18 mouse cellular contexts compared by ENCODE assay signal in the genomic region with DNA sequence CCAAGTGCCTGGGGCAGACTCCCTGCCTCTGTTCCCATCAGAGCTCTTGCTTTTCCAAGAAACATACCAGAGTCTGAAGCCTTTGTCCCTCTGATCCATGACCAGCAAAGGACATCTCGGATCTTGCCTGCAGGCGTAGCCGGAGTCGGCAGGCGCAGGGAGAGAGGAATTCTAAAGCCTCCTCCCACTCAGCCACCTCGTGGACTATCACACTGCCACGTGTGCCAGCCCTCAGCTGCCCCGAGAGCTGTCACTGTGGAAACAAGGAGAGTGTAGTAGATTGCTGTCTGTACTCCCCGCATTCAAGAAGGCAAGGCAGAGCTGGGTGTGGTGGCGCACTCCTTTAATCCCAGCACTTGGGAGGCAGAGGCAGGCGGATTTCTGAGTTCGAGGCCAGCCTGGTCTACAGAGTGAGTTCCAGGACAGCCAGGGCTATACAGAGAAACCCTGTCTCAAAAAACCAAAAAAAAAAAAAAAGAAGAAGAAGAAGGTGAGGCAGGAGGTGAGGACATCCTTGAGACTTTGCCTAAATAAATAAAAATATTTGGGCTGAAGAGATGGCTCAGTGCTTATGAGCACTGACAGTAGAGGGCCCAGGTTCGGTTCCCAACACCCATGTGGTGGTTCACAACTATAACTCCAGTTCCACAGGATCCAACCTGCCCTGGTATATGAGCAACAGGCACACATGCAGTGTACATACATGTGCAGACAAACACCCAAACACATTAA. TPM values are rescaled to one million over a fixed set of nuclear protein-coding genes. Genes with fewer than 3 reads are reported as not detected.
DNase-seq lines count a peak whose midpoint lies in the region; ATAC-seq lines count a peak whose summit lies in the region.
"Had no signal": no experiment of that assay in that cellular context is flagged by ENCODE, and none has a peak within 500 bp of the region (broad histone marks: within the 10 kb centered on the region; RNA-seq: fewer than 3 reads in every experiment).

No protein-coding gene starts in this region.

- H3K9ac ChIP-seq in hindbrain, embryonic 14.5 days = no peak overlapping the region
- no peak overlapping the region for H3K9ac ChIP-seq in midbrain, embryonic 12.5 days (replicated peaks)
- H3K9ac ChIP-seq in midbrain, embryonic 16.5 days (ENCODE audit: low read depth, low read length) = no peak overlapping the region
- H3K9ac ChIP-seq: embryonic facial prominence, embryonic 15.5 days; limb, embryonic 13.5 days; liver, embryonic 14.5 days had no signal

- H3K4me1 ChIP-seq in hindbrain, embryonic 10.5 days (replicated peaks) = peaks cover 86% of the 10 kb centered on the region
- peaks cover 27% of the 10 kb centered on the region for H3K4me1 ChIP-seq in hindbrain, embryonic 14.5 days (replicated peaks; ENCODE audit: control insufficient read depth, insufficient read depth, low read length)
- peaks cover 37% of the 10 kb centered on the region for H3K4me1 ChIP-seq in midbrain, embryonic 12.5 days
- peaks cover 20% of the 10 kb centered on the region for H3K4me1 ChIP-seq in midbrain, embryonic 16.5 days (ENCODE audit: control insufficient read depth, insufficient read depth, low read length)

- 74% methylated on average over 13 of the region's 13 CpGs for whole genome bisulfite sequencing in hindbrain, embryonic 10.5 days
- 57% methylated on average over 12 of the region's 13 CpGs for WGBS in hindbrain, embryonic 14.5 days
- 81% methylated on average over 13 of the region's 13 CpGs for WGBS in midbrain, embryonic 12.5 days
- 67% methylated on average over 13 of the region's 13 CpGs for WGBS in midbrain, embryonic 16.5 days

- H3K36me3 ChIP-seq in hindbrain, embryonic 10.5 days = no peaks in the 10 kb centered on the region
- H3K36me3 ChIP-seq in hindbrain, embryonic 14.5 days (replicated peaks; ENCODE audit: control insufficient read depth, insufficient read depth) = no peaks in the 10 kb centered on the region
- H3K36me3 ChIP-seq in midbrain, embryonic 12.5 days = no peaks in the 10 kb centered on the region
- H3K36me3 ChIP-seq in midbrain, embryonic 16.5 days (ENCODE audit: control insufficient read depth, insufficient read depth, low read length) = no peaks in the 10 kb centered on the region
- H3K36me3 ChIP-seq: embryonic facial prominence, embryonic 15.5 days; limb, embryonic 13.5 days had no signal

- no peaks in the 10 kb centered on the region for H3K9me3 ChIP-seq in hindbrain, embryonic 10.5 days
- no peaks in the 10 kb centered on the region for H3K9me3 ChIP-seq in hindbrain, embryonic 14.5 days (ENCODE audit: control insufficient read depth, low read length)
- peaks cover 3% of the 10 kb centered on the region; the same call in 1 of the 2 replicates for H3K9me3 ChIP-seq in midbrain, embryonic 12.5 days
- no peaks in the 10 kb centered on the region for H3K9me3 ChIP-seq in midbrain, embryonic 16.5 days (replicated peaks; ENCODE audit: control insufficient read depth, low read length, poor library complexity, severe bottlenecking)
- H3K9me3 ChIP-seq: embryonic facial prominence, embryonic 15.5 days; limb, embryonic 13.5 days had no signal

- no peaks in the 10 kb centered on the region for H3K27me3 ChIP-seq in hindbrain, embryonic 10.5 days (ENCODE audit: insufficient read depth, poor library complexity, severe bottlenecking)
- H3K27me3 ChIP-seq in hindbrain, embryonic 14.5 days (ENCODE audit: control insufficient read depth, insufficient read depth, low read length) = no peaks in the 10 kb centered on the region
- H3K27me3 ChIP-seq in midbrain, embryonic 12.5 days = 0 out of 2 replicates have a peak, but pooled peaks cover 5% of the 10 kb centered on the region
- no peaks in the 10 kb centered on the region for H3K27me3 ChIP-seq in midbrain, embryonic 16.5 days (ENCODE audit: control insufficient read depth, insufficient read depth, low read depth, low read length)
- H3K27me3 ChIP-seq: embryonic facial prominence, embryonic 15.5 days; limb, embryonic 13.5 days had no signal

- no peak overlapping the region for H3K4me2 ChIP-seq in hindbrain, embryonic 14.5 days (replicated peaks)
- H3K4me2 ChIP-seq in midbrain, embryonic 12.5 days (replicated peaks) = no peak overlapping the region
- H3K4me2 ChIP-seq in midbrain, embryonic 16.5 days (ENCODE audit: low read length) = no peak overlapping the region
- H3K4me2 ChIP-seq: embryonic facial prominence, embryonic 15.5 days; limb, embryonic 13.5 days had no signal

- no peak for DNase-seq in hindbrain, embryonic 10.5 days (ENCODE audit: low spot score)
- no peak for DNase-seq in hindbrain, embryonic 14.5 days (ENCODE audit: low spot score)
- DNase-seq in brain, adult 2 months (ENCODE audit: low read depth, low spot score) = peak; percentile 36
- no peak for DNase-seq in spleen, postnatal 36 days (ENCODE audit: low spot score in 2 of 2)
- DNase-seq in urinary bladder, adult 2 months (ENCODE audit: low spot score) = no peak
- DNase-seq: adrenal gland, postnatal 14 days; cerebellum, adult 9-10 months; gastrocnemius, postnatal 10 days; heart, adult 18-20 months; thymus, postnatal 25 days had no signal

- no peak overlapping the region for H3K4me3 ChIP-seq in hindbrain, embryonic 10.5 days
- no peak overlapping the region for H3K4me3 ChIP-seq in hindbrain, embryonic 14.5 days (replicated peaks; ENCODE audit: low read length)
- no peak overlapping the region for H3K4me3 ChIP-seq in midbrain, embryonic 12.5 days
- H3K4me3 ChIP-seq in midbrain, embryonic 16.5 days (ENCODE audit: low read depth, low read length) = no peak overlapping the region
- H3K4me3 ChIP-seq: embryonic facial prominence, embryonic 15.5 days; layer of hippocampus, adult 2 months; left cerebral cortex, adult 2 months; limb, embryonic 13.5 days had no signal

- no peak for ATAC-seq in hindbrain, embryonic 14.5 days (ENCODE audit: low FRiP score)
- ATAC-seq in midbrain, embryonic 12.5 days (ENCODE audit: low FRiP score, low read depth) = no peak
- no peak for ATAC-seq in midbrain, embryonic 16.5 days
- ATAC-seq: hindbrain, embryonic 16.5 days had no signal

- H3K27ac ChIP-seq in hindbrain, embryonic 10.5 days = peak overlapping the region; percentile 66
- H3K27ac ChIP-seq in hindbrain, embryonic 14.5 days = no peak overlapping the region
- H3K27ac ChIP-seq in midbrain, embryonic 12.5 days (replicated peaks) = 0 out of 2 replicates have a peak overlapping the region, but pooled peaks have one; percentile 35
- no peak overlapping the region for H3K27ac ChIP-seq in midbrain, embryonic 16.5 days (ENCODE audit: low read length)
- H3K27ac ChIP-seq: layer of hippocampus, adult 2 months; left cerebral cortex, adult 2 months; liver, embryonic 14.5 days had no signal

RNA-seq across cellular contexts. Expression of gene Ssbp3, which starts 52.0 kb away (rescaled TPM):
- 140 and 180 TPM in 2 replicates for polyA plus RNA-seq in hindbrain, embryonic 10.5 days (2016; fragmentation: Nextera tagmentation; extraction: Ambion mirVana)
- 93.0 and 100 TPM in 2 replicates for polyA plus RNA-seq in hindbrain, embryonic 14.5 days (2014; fragmentation: Nextera tagmentation; extraction: Ambion mirVana)
- polyA plus RNA-seq in midbrain, embryonic 12.5 days (2016; fragmentation: Nextera tagmentation; extraction: Ambion mirVana) = 277 and 309 TPM in 2 replicates
- 129 and 164 TPM in 2 replicates for polyA plus RNA-seq in midbrain, embryonic 16.5 days (2015; fragmentation: Nextera tagmentation; extraction: Ambion mirVana)
- 59.0 and 71.8 TPM in 2 replicates for polyA plus RNA-seq in urinary bladder, adult 2 months (2012; rRNA removed)

RNA-seq across cellular contexts. Expression of gene Acot11, which starts 53.7 kb away (rescaled TPM):
- polyA plus RNA-seq in hindbrain, embryonic 10.5 days (2016; fragmentation: Nextera tagmentation; extraction: Ambion mirVana) = 1.8 and 2.2 TPM in 2 replicates
- 2.0 and 2.1 TPM in 2 replicates for polyA plus RNA-seq in hindbrain, embryonic 14.5 days (2014; fragmentation: Nextera tagmentation; extraction: Ambion mirVana)
- 1.5 and 1.6 TPM in 2 replicates for polyA plus RNA-seq in midbrain, embryonic 12.5 days (2016; fragmentation: Nextera tagmentation; extraction: Ambion mirVana)
- polyA plus RNA-seq in midbrain, embryonic 16.5 days (2015; fragmentation: Nextera tagmentation; extraction: Ambion mirVana) = 1.9 and 2.2 TPM in 2 replicates
- 7.2 and 11.2 TPM in 2 replicates for polyA plus RNA-seq in urinary bladder, adult 2 months (2012; rRNA removed)

Comparison
In these comparisons a context has a peak if more than half of its experiments do, and no peak if none do; other contexts are left out.
1. H3K27ac ChIP-seq: peak in hindbrain, embryonic 10.5 days (single experiment) and midbrain, embryonic 12.5 days (single experiment); none in hindbrain, embryonic 14.5 days (single experiment) and midbrain, embryonic 16.5 days (single experiment).